Mouse (Mus musculus): ENCODE data around the gene Rft1. TPM values are rescaled to one million over a fixed set of nuclear protein-coding genes. Genes with fewer than 3 reads are reported as not detected.
A peak's percentile ranks its signal among the peaks of the same experiment; 100 is the strongest.

The Rft1 gene
- polyA plus RNA-seq, 1 experiment from 2014 or later = 14.7 TPM

DNA sequence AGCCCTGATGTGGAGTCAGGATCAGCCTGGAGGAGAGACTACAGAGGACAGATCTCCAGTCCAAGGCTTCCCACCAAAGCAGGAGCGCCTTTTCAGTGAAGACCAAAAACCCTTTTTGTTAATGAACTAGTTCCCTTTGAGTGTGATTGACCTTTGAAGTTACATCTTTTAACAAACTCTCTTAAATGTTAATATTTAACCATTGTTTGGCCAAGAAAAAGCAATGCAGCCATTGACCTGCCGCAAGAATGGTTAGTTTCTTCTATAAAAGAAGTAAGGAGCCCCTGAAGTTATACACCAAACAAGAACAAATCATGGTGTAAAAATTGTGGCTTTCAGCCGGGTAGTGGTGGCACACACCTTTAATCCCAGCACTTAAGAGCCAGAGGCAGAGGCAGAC is 36.5 kb downstream of the Rft1 start:
- no peaks in the 10 kb centered on the region for H3K27me3 ChIP-seq (replicated peaks; ENCODE audit: control insufficient read depth, insufficient read depth, low read length)
- no peak overlapping the region for H3K4me3 ChIP-seq (ENCODE audit: low read length)
- peak; percentile 62 for ATAC-seq
- H3K36me3 ChIP-seq (ENCODE audit: control insufficient read depth, insufficient read depth, low read length) = 0 out of 2 replicates have a peak, but pooled peaks cover 7% of the 10 kb centered on the region
- H3K27ac ChIP-seq (ENCODE audit: low read length) = peak overlapping the region; percentile 74; the same call in 1 of the 2 replicates
- WGBS = 73% methylated on average over 3 of the region's 3 CpGs
- H3K9me3 ChIP-seq (ENCODE audit: control insufficient read depth, low read length) = no peaks in the 10 kb centered on the region
- H3K4me1 ChIP-seq (ENCODE audit: control insufficient read depth, insufficient read depth, low read length) = peaks cover 3% of the 10 kb centered on the region; the same call in 1 of the 2 replicates
- no peak overlapping the region for H3K9ac ChIP-seq (ENCODE audit: low read depth, low read length)
- H3K4me2 ChIP-seq (ENCODE audit: low read depth, low read length) = no peak overlapping the region

DNA sequence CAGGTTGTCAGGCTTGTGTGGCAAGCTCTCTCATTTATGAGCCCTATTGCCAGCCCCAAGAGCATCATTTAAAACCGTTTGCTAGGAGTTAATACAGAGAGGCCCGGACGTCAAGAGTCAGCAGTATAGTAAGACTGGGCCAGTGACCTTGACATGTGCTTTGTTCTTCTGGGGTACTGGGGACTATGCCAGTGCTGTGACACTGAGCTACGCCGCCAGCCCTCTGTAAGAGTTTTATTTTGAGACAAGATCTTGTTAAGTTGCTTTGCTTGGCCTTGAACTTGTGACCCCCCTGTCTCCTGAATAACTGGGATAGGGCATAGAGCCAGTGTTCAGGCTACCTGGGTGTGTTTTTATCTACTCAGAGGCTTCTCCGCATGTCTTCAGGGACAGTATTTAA is 38.3 kb downstream of the Rft1 start:
- H3K9ac ChIP-seq (ENCODE audit: low read depth, low read length) = no peak overlapping the region
- 0 out of 2 replicates have a peak, but pooled peaks cover 7% of the 10 kb centered on the region for H3K36me3 ChIP-seq (ENCODE audit: control insufficient read depth, insufficient read depth, low read length)
- H3K4me2 ChIP-seq (ENCODE audit: low read depth, low read length) = no peak overlapping the region
- 83% methylated on average over 6 of the region's 6 CpGs for WGBS
- no peak overlapping the region for H3K27ac ChIP-seq (ENCODE audit: low read length)
- peaks cover 3% of the 10 kb centered on the region; the same call in 1 of the 2 replicates for H3K4me1 ChIP-seq (ENCODE audit: control insufficient read depth, insufficient read depth, low read length)
- no peak for ATAC-seq
- no peaks in the 10 kb centered on the region for H3K9me3 ChIP-seq (ENCODE audit: control insufficient read depth, low read length)
- H3K4me3 ChIP-seq (ENCODE audit: low read length) = no peak overlapping the region
- H3K27me3 ChIP-seq (replicated peaks; ENCODE audit: control insufficient read depth, insufficient read depth, low read length) = no peaks in the 10 kb centered on the region

DNA sequence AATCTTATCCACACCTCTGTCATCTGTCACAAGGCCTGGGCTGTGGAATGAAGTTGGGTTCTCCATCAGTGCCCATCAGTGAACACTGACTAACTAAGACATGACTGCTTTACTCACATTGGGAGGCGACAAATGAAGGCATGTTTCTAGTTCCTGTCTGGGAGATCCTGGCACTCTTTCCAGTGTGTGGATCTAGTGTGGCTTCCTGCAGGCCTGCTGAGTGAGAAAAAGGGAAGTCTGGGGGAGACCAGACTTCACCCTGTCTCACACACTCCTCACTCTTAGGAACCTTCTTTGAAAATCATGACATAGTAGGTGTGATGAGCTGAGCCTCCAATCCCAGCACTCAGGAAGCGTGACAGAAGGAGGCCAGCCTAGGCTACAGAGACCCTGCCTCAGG is 40.6 kb downstream of the Rft1 start:
- 87% methylated on average over 2 of the region's 2 CpGs for WGBS
- Histone ChIP-seq H3K27ac (ENCODE audit: low read length) (no peak overlapping the region), H3K27me3 (replicated peaks; ENCODE audit: control insufficient read depth, insufficient read depth, low read length) (no peaks in the 10 kb centered on the region), H3K4me2 (ENCODE audit: low read depth, low read length) (no peak overlapping the region), H3K9me3 (ENCODE audit: control insufficient read depth, low read length) (no peaks in the 10 kb centered on the region), H3K4me3 (ENCODE audit: low read length) (no peak overlapping the region), H3K36me3 (ENCODE audit: control insufficient read depth, insufficient read depth, low read length) (0 out of 2 replicates have a peak, but pooled peaks cover 6% of the 10 kb centered on the region), H3K9ac (ENCODE audit: low read depth, low read length) (no peak overlapping the region), H3K4me1 (ENCODE audit: control insufficient read depth, insufficient read depth, low read length) (peaks cover 3% of the 10 kb centered on the region; the same call in 1 of the 2 replicates)
- no peak for ATAC-seq

- Histone ChIP-seq H3K27ac (ENCODE audit: low read length) (no peak overlapping the region), H3K36me3 (ENCODE audit: control insufficient read depth, insufficient read depth, low read length) (no peaks in the 10 kb centered on the region), H3K9ac (ENCODE audit: low read depth, low read length) (no peak overlapping the region), H3K4me3 (ENCODE audit: low read length) (no peak overlapping the region), H3K27me3 (replicated peaks; ENCODE audit: control insufficient read depth, insufficient read depth, low read length) (no peaks in the 10 kb centered on the region), H3K4me1 (ENCODE audit: control insufficient read depth, insufficient read depth, low read length) (no peaks in the 10 kb centered on the region), H3K4me2 (ENCODE audit: low read depth, low read length) (no peak overlapping the region), H3K9me3 (ENCODE audit: control insufficient read depth, low read length) (no peaks in the 10 kb centered on the region)
- 59% methylated on average over 4 of the region's 4 CpGs for WGBS
- no peak for ATAC-seq
These were observed 41.4 kb downstream of the Rft1 start for GRCm38 (mm10) chr14:30695609-30696008.

- no peaks in the 10 kb centered on the region for H3K27me3 ChIP-seq (replicated peaks; ENCODE audit: control insufficient read depth, insufficient read depth, low read length)
- H3K4me3 ChIP-seq (ENCODE audit: low read length) = no peak overlapping the region
- no peak for ATAC-seq
- WGBS = 75% methylated on average over 15 of the region's 15 CpGs
- H3K27ac ChIP-seq (ENCODE audit: low read length) = no peak overlapping the region
- no peak overlapping the region for H3K9ac ChIP-seq (ENCODE audit: low read depth, low read length)
- H3K4me2 ChIP-seq (ENCODE audit: low read depth, low read length) = no peak overlapping the region
- H3K4me1 ChIP-seq (ENCODE audit: control insufficient read depth, insufficient read depth, low read length) = no peaks in the 10 kb centered on the region
- no peaks in the 10 kb centered on the region for H3K36me3 ChIP-seq (ENCODE audit: control insufficient read depth, insufficient read depth, low read length)
- no peaks in the 10 kb centered on the region for H3K9me3 ChIP-seq (ENCODE audit: control insufficient read depth, low read length)
These were observed 43.4 kb downstream of the Rft1 start for GRCm38 (mm10) chr14:30697407-30698052.

GRCm38 (mm10) chr14:30699656-30700055 is 45.5 kb downstream of the Rft1 start:
- H3K27me3 ChIP-seq (replicated peaks; ENCODE audit: control insufficient read depth, insufficient read depth, low read length) = no peaks in the 10 kb centered on the region
- no peak overlapping the region for H3K4me2 ChIP-seq (ENCODE audit: low read depth, low read length)
- peaks cover 4% of the 10 kb centered on the region; the same call in 1 of the 2 replicates for H3K4me1 ChIP-seq (ENCODE audit: control insufficient read depth, insufficient read depth, low read length)
- H3K9ac ChIP-seq (ENCODE audit: low read depth, low read length) = no peak overlapping the region
- no peaks in the 10 kb centered on the region for H3K36me3 ChIP-seq (ENCODE audit: control insufficient read depth, insufficient read depth, low read length)
- no peak overlapping the region for H3K27ac ChIP-seq (ENCODE audit: low read length)
- H3K4me3 ChIP-seq (ENCODE audit: low read length) = no peak overlapping the region
- ATAC-seq = peak; percentile 41; the same call in 1 of the 2 replicates
- WGBS = 38% methylated on average over 8 of the region's 8 CpGs
- H3K9me3 ChIP-seq (ENCODE audit: control insufficient read depth, low read length) = no peaks in the 10 kb centered on the region

GRCm38 (mm10) chr14:30702512-30702911 is 48.4 kb downstream of the Rft1 start:
- Histone ChIP-seq H3K36me3 (ENCODE audit: control insufficient read depth, insufficient read depth, low read length) (no peaks in the 10 kb centered on the region), H3K4me1 (ENCODE audit: control insufficient read depth, insufficient read depth, low read length) (peaks cover 7% of the 10 kb centered on the region; the same call in 1 of the 2 replicates), H3K4me2 (ENCODE audit: low read depth, low read length) (no peak overlapping the region), H3K4me3 (ENCODE audit: low read length) (no peak overlapping the region), H3K27me3 (replicated peaks; ENCODE audit: control insufficient read depth, insufficient read depth, low read length) (no peaks in the 10 kb centered on the region), H3K27ac (ENCODE audit: low read length) (peak overlapping the region; percentile 19; the same call in 1 of the 2 replicates), H3K9me3 (ENCODE audit: control insufficient read depth, low read length) (no peaks in the 10 kb centered on the region), H3K9ac (ENCODE audit: low read depth, low read length) (no peak overlapping the region)
- 54% methylated on average over 5 of the region's 5 CpGs for WGBS
- ATAC-seq = no peak

DNA sequence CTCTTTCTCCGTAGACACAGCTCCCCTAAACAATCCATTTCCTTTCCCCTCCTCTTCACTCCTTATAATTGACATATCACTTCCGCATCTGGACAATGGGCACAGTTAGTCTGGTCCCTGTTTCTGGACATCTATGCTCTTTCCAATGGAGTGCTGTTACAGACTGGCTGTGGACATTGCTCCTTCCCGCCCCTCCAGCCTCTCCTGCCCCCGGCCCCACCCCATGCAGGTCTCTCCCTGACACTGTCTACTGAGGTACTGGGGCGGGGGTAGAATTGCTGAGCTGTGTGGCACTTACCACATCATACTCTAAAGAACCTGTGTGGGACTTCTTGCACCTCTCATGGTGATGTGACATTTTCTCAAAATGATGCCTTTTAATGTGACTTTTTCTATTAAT is 48.9 kb downstream of the Rft1 start:
- Histone ChIP-seq H3K9me3 (ENCODE audit: control insufficient read depth, low read length) (no peaks in the 10 kb centered on the region), H3K4me3 (ENCODE audit: low read length) (no peak overlapping the region), H3K4me2 (ENCODE audit: low read depth, low read length) (no peak overlapping the region), H3K9ac (ENCODE audit: low read depth, low read length) (no peak overlapping the region), H3K27me3 (replicated peaks; ENCODE audit: control insufficient read depth, insufficient read depth, low read length) (no peaks in the 10 kb centered on the region), H3K4me1 (ENCODE audit: control insufficient read depth, insufficient read depth, low read length) (peaks cover 7% of the 10 kb centered on the region; the same call in 1 of the 2 replicates), H3K27ac (ENCODE audit: low read length) (peak overlapping the region; percentile 19; the same call in 1 of the 2 replicates), H3K36me3 (ENCODE audit: control insufficient read depth, insufficient read depth, low read length) (no peaks in the 10 kb centered on the region)
- WGBS = 64% methylated on average over 5 of the region's 5 CpGs
- ATAC-seq = peak; percentile 70

- ATAC-seq = peak; percentile 76
- no peak overlapping the region for H3K4me2 ChIP-seq (ENCODE audit: low read depth, low read length)
- H3K9me3 ChIP-seq (ENCODE audit: control insufficient read depth, low read length) = no peaks in the 10 kb centered on the region
- H3K9ac ChIP-seq (ENCODE audit: low read depth, low read length) = no peak overlapping the region
- 54% methylated on average over 8 of the region's 8 CpGs for whole genome bisulfite sequencing
- H3K36me3 ChIP-seq (ENCODE audit: control insufficient read depth, insufficient read depth, low read length) = no peaks in the 10 kb centered on the region
- H3K4me3 ChIP-seq (ENCODE audit: low read length) = no peak overlapping the region
- H3K27ac ChIP-seq (ENCODE audit: low read length) = peak overlapping the region; percentile 25
- no peaks in the 10 kb centered on the region for H3K27me3 ChIP-seq (replicated peaks; ENCODE audit: control insufficient read depth, insufficient read depth, low read length)
- peaks cover 7% of the 10 kb centered on the region; the same call in 1 of the 2 replicates for H3K4me1 ChIP-seq (ENCODE audit: control insufficient read depth, insufficient read depth, low read length)
These were observed 50.1 kb downstream of the Rft1 start for GRCm38 (mm10) chr14:30704098-30704855.
